Mouse (Mus musculus): ENCODE data around the gene Daam1. TPM values are rescaled to one million over a fixed set of nuclear protein-coding genes. Genes with fewer than 3 reads are reported as not detected.

Daam1 gene
- polyA plus RNA-seq, 1 experiment from 2014 or later = 20.9 TPM

GRCm38 (mm10) chr12:71901859-71902258 is 71.0 kb downstream of the Daam1 start:
- H3K27ac ChIP-seq (ENCODE audit: low read depth, low read length) = no peak overlapping the region
- ATAC-seq (ENCODE audit: insufficient read depth, low FRiP score, low TSS enrichment) = no peak
- no peaks in the 10 kb centered on the region for H3K9me3 ChIP-seq (ENCODE audit: control insufficient read depth, low read length)
- no peaks in the 10 kb centered on the region; the same call in 1 of the 2 replicates for H3K36me3 ChIP-seq (ENCODE audit: control insufficient read depth, insufficient read depth, low read length)
- no peaks in the 10 kb centered on the region for H3K4me1 ChIP-seq (ENCODE audit: control insufficient read depth, insufficient read depth, low read length)
- no peak overlapping the region for H3K9ac ChIP-seq (ENCODE audit: low read length)
- no peak overlapping the region for H3K4me3 ChIP-seq (ENCODE audit: low read depth, low read length)
- no peak overlapping the region for H3K4me2 ChIP-seq (ENCODE audit: low read depth)
- DNase-seq (ENCODE audit: low spot score) = no peak
- H3K27me3 ChIP-seq (ENCODE audit: control insufficient read depth, insufficient read depth, low read length) = no peaks in the 10 kb centered on the region
- WGBS = 95% methylated on average over 6 of the region's 6 CpGs

GRCm38 (mm10) chr12:71902317-71902716 is 71.4 kb downstream of the Daam1 start:
- H3K27ac ChIP-seq (ENCODE audit: low read depth, low read length) = no peak overlapping the region
- no peak overlapping the region for H3K4me3 ChIP-seq (ENCODE audit: low read depth, low read length)
- H3K27me3 ChIP-seq (ENCODE audit: control insufficient read depth, insufficient read depth, low read length) = no peaks in the 10 kb centered on the region
- no peaks in the 10 kb centered on the region for H3K4me1 ChIP-seq (ENCODE audit: control insufficient read depth, insufficient read depth, low read length)
- ATAC-seq (ENCODE audit: insufficient read depth, low FRiP score, low TSS enrichment) (no peak), DNase-seq (ENCODE audit: low spot score) (no peak)
- H3K36me3 ChIP-seq (ENCODE audit: control insufficient read depth, insufficient read depth, low read length) = no peaks in the 10 kb centered on the region; the same call in 1 of the 2 replicates
- WGBS = 100% methylated on average over 1 of the region's 1 CpGs
- H3K4me2 ChIP-seq (ENCODE audit: low read depth) = no peak overlapping the region
- H3K9ac ChIP-seq (ENCODE audit: low read length) = no peak overlapping the region
- no peaks in the 10 kb centered on the region for H3K9me3 ChIP-seq (ENCODE audit: control insufficient read depth, low read length)

GRCm38 (mm10) chr12:71903218-71903617 is 72.3 kb downstream of the Daam1 start:
- no peak overlapping the region for H3K4me2 ChIP-seq (ENCODE audit: low read depth)
- no peak overlapping the region for H3K4me3 ChIP-seq (ENCODE audit: low read depth, low read length)
- 98% methylated on average over 4 of the region's 4 CpGs for WGBS
- DNase-seq (ENCODE audit: low spot score) (no peak), ATAC-seq (ENCODE audit: insufficient read depth, low FRiP score, low TSS enrichment) (no peak)
- H3K36me3 ChIP-seq (ENCODE audit: control insufficient read depth, insufficient read depth, low read length) = no peaks in the 10 kb centered on the region; the same call in 1 of the 2 replicates
- no peaks in the 10 kb centered on the region for H3K27me3 ChIP-seq (ENCODE audit: control insufficient read depth, insufficient read depth, low read length)
- no peaks in the 10 kb centered on the region for H3K9me3 ChIP-seq (ENCODE audit: control insufficient read depth, low read length)
- H3K4me1 ChIP-seq (ENCODE audit: control insufficient read depth, insufficient read depth, low read length) = no peaks in the 10 kb centered on the region
- H3K9ac ChIP-seq (ENCODE audit: low read length) = no peak overlapping the region
- H3K27ac ChIP-seq (ENCODE audit: low read depth, low read length) = no peak overlapping the region

GRCm38 (mm10) chr12:71904310-71904709 is 73.4 kb downstream of the Daam1 start:
- H3K4me3 ChIP-seq (ENCODE audit: low read depth, low read length) = no peak overlapping the region
- H3K36me3 ChIP-seq (ENCODE audit: control insufficient read depth, insufficient read depth, low read length) = no peaks in the 10 kb centered on the region; the same call in 1 of the 2 replicates
- H3K9ac ChIP-seq (ENCODE audit: low read length) = no peak overlapping the region
- no peak overlapping the region for H3K27ac ChIP-seq (ENCODE audit: low read depth, low read length)
- no peaks in the 10 kb centered on the region for H3K9me3 ChIP-seq (ENCODE audit: control insufficient read depth, low read length)
- 91% methylated on average over 4 of the region's 4 CpGs for WGBS
- H3K4me2 ChIP-seq (ENCODE audit: low read depth) = no peak overlapping the region
- no peak for DNase-seq (ENCODE audit: low spot score)
- ATAC-seq (ENCODE audit: insufficient read depth, low FRiP score, low TSS enrichment) = no peak
- H3K4me1 ChIP-seq (ENCODE audit: control insufficient read depth, insufficient read depth, low read length) = no peaks in the 10 kb centered on the region
- H3K27me3 ChIP-seq (ENCODE audit: control insufficient read depth, insufficient read depth, low read length) = no peaks in the 10 kb centered on the region

GRCm38 (mm10) chr12:71904926-71905325 is 74.0 kb downstream of the Daam1 start:
- no peak overlapping the region for H3K27ac ChIP-seq (ENCODE audit: low read depth, low read length)
- H3K36me3 ChIP-seq (ENCODE audit: control insufficient read depth, insufficient read depth, low read length) = no peaks in the 10 kb centered on the region; the same call in 1 of the 2 replicates
- H3K4me3 ChIP-seq (ENCODE audit: low read depth, low read length) = no peak overlapping the region
- 83% methylated on average over 4 of the region's 4 CpGs for WGBS
- H3K9ac ChIP-seq (ENCODE audit: low read length) = no peak overlapping the region
- ATAC-seq (ENCODE audit: insufficient read depth, low FRiP score, low TSS enrichment) = no peak
- no peaks in the 10 kb centered on the region for H3K27me3 ChIP-seq (ENCODE audit: control insufficient read depth, insufficient read depth, low read length)
- DNase-seq (ENCODE audit: low spot score) = no peak
- H3K9me3 ChIP-seq (ENCODE audit: control insufficient read depth, low read length) = no peaks in the 10 kb centered on the region
- H3K4me1 ChIP-seq (ENCODE audit: control insufficient read depth, insufficient read depth, low read length) = no peaks in the 10 kb centered on the region
- no peak overlapping the region for H3K4me2 ChIP-seq (ENCODE audit: low read depth)

- Histone ChIP-seq H3K4me1 (ENCODE audit: control insufficient read depth, insufficient read depth, low read length) (no peaks in the 10 kb centered on the region), H3K4me3 (ENCODE audit: low read depth, low read length) (no peak overlapping the region), H3K27me3 (ENCODE audit: control insufficient read depth, insufficient read depth, low read length) (no peaks in the 10 kb centered on the region), H3K4me2 (ENCODE audit: low read depth) (no peak overlapping the region), H3K9me3 (ENCODE audit: control insufficient read depth, low read length) (no peaks in the 10 kb centered on the region), H3K9ac (ENCODE audit: low read length) (no peak overlapping the region), H3K36me3 (ENCODE audit: control insufficient read depth, insufficient read depth, low read length) (no peaks in the 10 kb centered on the region; the same call in 1 of the 2 replicates), H3K27ac (ENCODE audit: low read depth, low read length) (no peak overlapping the region)
- DNase-seq (ENCODE audit: low spot score) = no peak
- WGBS = 91% methylated on average over 13 of the region's 13 CpGs
- no peak for ATAC-seq (ENCODE audit: insufficient read depth, low FRiP score, low TSS enrichment)
Measured at GRCm38 (mm10) chr12:71905640-71906320, 74.9 kb downstream of the Daam1 start.

- Histone ChIP-seq H3K4me1 (ENCODE audit: control insufficient read depth, insufficient read depth, low read length) (no peaks in the 10 kb centered on the region), H3K4me2 (ENCODE audit: low read depth) (no peak overlapping the region), H3K4me3 (ENCODE audit: low read depth, low read length) (no peak overlapping the region), H3K9ac (ENCODE audit: low read length) (no peak overlapping the region), H3K27ac (ENCODE audit: low read depth, low read length) (no peak overlapping the region), H3K9me3 (ENCODE audit: control insufficient read depth, low read length) (no peaks in the 10 kb centered on the region), H3K27me3 (ENCODE audit: control insufficient read depth, insufficient read depth, low read length) (no peaks in the 10 kb centered on the region), H3K36me3 (ENCODE audit: control insufficient read depth, insufficient read depth, low read length) (no peaks in the 10 kb centered on the region; the same call in 1 of the 2 replicates)
- ATAC-seq (ENCODE audit: insufficient read depth, low FRiP score, low TSS enrichment) = no peak
- WGBS = 93% methylated on average over 12 of the region's 12 CpGs
- DNase-seq (ENCODE audit: low spot score) = no peak
Measured at GRCm38 (mm10) chr12:71906582-71907267, 75.8 kb downstream of the Daam1 start.

GRCm38 (mm10) chr12:71908984-71909383 is 78.1 kb downstream of the Daam1 start:
- Histone ChIP-seq H3K27ac (ENCODE audit: low read depth, low read length) (no peak overlapping the region), H3K4me1 (ENCODE audit: control insufficient read depth, insufficient read depth, low read length) (no peaks in the 10 kb centered on the region), H3K27me3 (ENCODE audit: control insufficient read depth, insufficient read depth, low read length) (no peaks in the 10 kb centered on the region), H3K9ac (ENCODE audit: low read length) (no peak overlapping the region), H3K36me3 (ENCODE audit: control insufficient read depth, insufficient read depth, low read length) (no peaks in the 10 kb centered on the region), H3K4me3 (ENCODE audit: low read depth, low read length) (no peak overlapping the region), H3K4me2 (ENCODE audit: low read depth) (no peak overlapping the region), H3K9me3 (ENCODE audit: control insufficient read depth, low read length) (no peaks in the 10 kb centered on the region)
- ATAC-seq (ENCODE audit: insufficient read depth, low FRiP score, low TSS enrichment) (no peak), DNase-seq (ENCODE audit: low spot score) (no peak)
- WGBS = 92% methylated on average over 5 of the region's 5 CpGs

GRCm38 (mm10) chr12:71910246-71910645 is 79.4 kb downstream of the Daam1 start:
- ATAC-seq (ENCODE audit: insufficient read depth, low FRiP score, low TSS enrichment) = no peak
- H3K27ac ChIP-seq (ENCODE audit: low read depth, low read length) = no peak overlapping the region

More at GRCm38 (mm10) chr12:71910246-71910645, 79.4 kb downstream of the Daam1 start:
- H3K9me3 ChIP-seq (ENCODE audit: control insufficient read depth, low read length) = no peaks in the 10 kb centered on the region
- no peak overlapping the region for H3K4me2 ChIP-seq (ENCODE audit: low read depth)
- no peak for DNase-seq (ENCODE audit: low spot score)
- H3K27me3 ChIP-seq (ENCODE audit: control insufficient read depth, insufficient read depth, low read length) = no peaks in the 10 kb centered on the region
- no peaks in the 10 kb centered on the region for H3K4me1 ChIP-seq (ENCODE audit: control insufficient read depth, insufficient read depth, low read length)
- WGBS = 73% methylated on average over 7 of the region's 7 CpGs
- no peak overlapping the region for H3K9ac ChIP-seq (ENCODE audit: low read length)
- no peaks in the 10 kb centered on the region for H3K36me3 ChIP-seq (ENCODE audit: control insufficient read depth, insufficient read depth, low read length)
- no peak overlapping the region for H3K4me3 ChIP-seq (ENCODE audit: low read depth, low read length)

All from neural tube, embryonic 11.5 days (tissue).